In genomic region chr4:102570766-102571411, GRCm38 (mm10) we compare ENCODE assay signal across 8 mouse cellular contexts.
DNase-seq lines count a peak whose midpoint lies in the region; ATAC-seq and TF ChIP-seq lines count a peak whose summit lies in the region.

No protein-coding gene starts in this region.

- ATAC-seq in cerebellum, adult (ENCODE audit: insufficient number of reproducible peaks, low FRiP score, low TSS enrichment) = no peak
- ATAC-seq in forebrain, embryonic 11.5 days (replicated peaks; ENCODE audit: low FRiP score) = peak; percentile 13; the same call in 1 of the 2 replicates
- ATAC-seq in limb, embryonic 11.5 days (ENCODE audit: insufficient number of reproducible peaks, low FRiP score, low TSS enrichment, low read depth) = no peak
- no peak for ATAC-seq in neural tube, embryonic 13.5 days (ENCODE audit: low read depth)

- 47% methylated on average over 20 of the region's 20 CpGs for WGBS in cerebellum, adult 2 months
- 3% methylated on average over 20 of the region's 20 CpGs for WGBS in forebrain, embryonic 11.5 days
- 2% methylated on average over 20 of the region's 20 CpGs for WGBS in limb, embryonic 11.5 days
- 5% methylated on average over 20 of the region's 20 CpGs for WGBS in neural tube, embryonic 13.5 days

- no peak for TF ChIP-seq POLR2A in cerebellum, adult 2 months (IDR thresholded peaks at IDR 0.05; ENCODE audit: borderline replicate concordance, insufficient read depth, low read length)

- no peaks in the 10 kb centered on the region for H3K27me3 ChIP-seq in cerebellum, adult 2 months (ENCODE audit: control insufficient read depth, insufficient read depth, low read length)
- peaks cover 5% of the 10 kb centered on the region for H3K27me3 ChIP-seq in forebrain, embryonic 11.5 days (ENCODE audit: control insufficient read depth, insufficient read depth, low read length)
- H3K27me3 ChIP-seq in limb, embryonic 11.5 days (ENCODE audit: control insufficient read depth, insufficient read depth, low read length) = no peaks in the 10 kb centered on the region
- H3K27me3 ChIP-seq in neural tube, embryonic 13.5 days = peaks cover 3% of the 10 kb centered on the region; the same call in 1 of the 2 replicates

- H3K4me2 ChIP-seq in forebrain, embryonic 11.5 days (ENCODE audit: low read depth, low read length, severe bottlenecking) = peak overlapping the region; percentile 71
- H3K4me2 ChIP-seq in limb, embryonic 11.5 days (ENCODE audit: low read depth, severe bottlenecking) = peak overlapping the region; percentile 91
- H3K4me2 ChIP-seq in neural tube, embryonic 13.5 days = peak overlapping the region; percentile 85

- H3K27ac ChIP-seq in cerebellum, adult 2 months (ENCODE audit: insufficient read depth, low read length) = peak overlapping the region; percentile 77
- H3K27ac ChIP-seq in forebrain, embryonic 11.5 days (ENCODE audit: low read depth, low read length) = no peak overlapping the region
- peak overlapping the region; percentile 70 for H3K27ac ChIP-seq in limb, embryonic 11.5 days (replicated peaks; ENCODE audit: low read depth, low read length)
- peak overlapping the region; percentile 67; the same call in 1 of the 2 replicates for H3K27ac ChIP-seq in neural tube, embryonic 13.5 days (replicated peaks)

- no peaks in the 10 kb centered on the region for H3K36me3 ChIP-seq in forebrain, embryonic 11.5 days (ENCODE audit: control insufficient read depth, insufficient read depth, low read length)
- H3K36me3 ChIP-seq in limb, embryonic 11.5 days (ENCODE audit: control insufficient read depth, insufficient read depth, low read length) = no peaks in the 10 kb centered on the region
- no peaks in the 10 kb centered on the region for H3K36me3 ChIP-seq in neural tube, embryonic 13.5 days

- H3K4me3 ChIP-seq in cerebellum, adult 2 months (replicated peaks; ENCODE audit: insufficient read depth, low read depth, low read length) = peak overlapping the region; percentile 52
- peak overlapping the region; percentile 35 for H3K4me3 ChIP-seq in forebrain, embryonic 11.5 days (ENCODE audit: low read depth, low read length)
- H3K4me3 ChIP-seq in limb, embryonic 11.5 days (ENCODE audit: low read depth, low read length) = peak overlapping the region; percentile 51
- H3K4me3 ChIP-seq in neural tube, embryonic 13.5 days = peak overlapping the region; percentile 44

- DNase-seq in cerebellum, adult 2 months = no peak
- DNase-seq in CD8-positive naive resting alpha-beta T cell, adult 2 months (ENCODE audit: low read depth in 2 of 2, low spot score in 2 of 2) = peak; percentile 37 to 41
- DNase-seq in forebrain, embryonic 11.5 days (ENCODE audit: low spot score) = peak; percentile 57
- DNase-seq in limb, embryonic 11.5 days (ENCODE audit: low spot score) = no peak
- no peak for DNase-seq in adrenal gland, postnatal 4 days (ENCODE audit: low spot score in 2 of 2)
- DNase-seq in frontal cortex, postnatal 36 days (ENCODE audit: low spot score in 2 of 2) = no peak

- TF ChIP-seq CTCF in cerebellum, adult 2 months (IDR thresholded peaks at IDR 0.05; ENCODE audit: borderline replicate concordance, insufficient read depth, low read depth, low read length) = no peak

- H3K4me1 ChIP-seq in cerebellum, adult 2 months (ENCODE audit: control insufficient read depth, insufficient read depth, low read length) = peaks cover 36% of the 10 kb centered on the region
- peaks cover 8% of the 10 kb centered on the region; the same call in 1 of the 2 replicates for H3K4me1 ChIP-seq in forebrain, embryonic 11.5 days (replicated peaks; ENCODE audit: control insufficient read depth, insufficient read depth, low read length)
- peaks cover 13% of the 10 kb centered on the region for H3K4me1 ChIP-seq in limb, embryonic 11.5 days (ENCODE audit: control insufficient read depth, insufficient read depth, low read length)
- H3K4me1 ChIP-seq in neural tube, embryonic 13.5 days (replicated peaks) = peaks cover 40% of the 10 kb centered on the region

- H3K9ac ChIP-seq in forebrain, embryonic 11.5 days (ENCODE audit: low read length) = peak overlapping the region; percentile 62
- peak overlapping the region; percentile 67 for H3K9ac ChIP-seq in limb, embryonic 11.5 days (ENCODE audit: low read length)
- H3K9ac ChIP-seq in neural tube, embryonic 13.5 days = peak overlapping the region; percentile 70

- no peaks in the 10 kb centered on the region for H3K9me3 ChIP-seq in forebrain, embryonic 11.5 days (ENCODE audit: control insufficient read depth, low read length)
- no peaks in the 10 kb centered on the region for H3K9me3 ChIP-seq in limb, embryonic 11.5 days (ENCODE audit: control insufficient read depth, low read length)
- no peaks in the 10 kb centered on the region for H3K9me3 ChIP-seq in neural tube, embryonic 13.5 days

Comparison
In these comparisons a context has a peak if more than half of its experiments do, and no peak if none do; other contexts are left out.
1. DNase-seq: peak in CD8-positive naive resting alpha-beta T cell, adult 2 months (2 of 2) and forebrain, embryonic 11.5 days (single experiment); none in cerebellum, adult 2 months (0 of 2), limb, embryonic 11.5 days (single experiment), adrenal gland, postnatal 4 days (0 of 2) and frontal cortex, postnatal 36 days (0 of 2).
2. Peak in every context shown above with its lines, with median percentiles within 50 percentile points of each other: H3K4me3 ChIP-seq, H3K4me2 ChIP-seq and H3K9ac ChIP-seq.